Mouse (Mus musculus) C2C12 (cell line): ENCODE results near the gene Apol11b.
"Not testable (repeated sequence)": the region's sequence is repeated elsewhere in the genome, so short reads cannot be mapped to it uniquely, and the experiment has no call there.

Experiments used
- CTCF ChIP-seq: IDR thresholded peaks from one replicate; pipeline ENCODE4 v1.5.1; 2011; ENCODE audit not compliant: control insufficient read depth, insufficient read depth, insufficient read length
- MYOD1 ChIP-seq: IDR thresholded peaks from one replicate; pipeline ENCODE4 v1.6.1; 2011; ENCODE audit warnings: low read depth; ENCODE audit not compliant: control insufficient read depth, insufficient read length
- USF1 ChIP-seq: IDR thresholded peaks from one replicate; pipeline ENCODE4 v1.6.1; 2011; ENCODE audit warnings: low read depth, mild to moderate bottlenecking, control low read depth, moderate library complexity

DNA sequence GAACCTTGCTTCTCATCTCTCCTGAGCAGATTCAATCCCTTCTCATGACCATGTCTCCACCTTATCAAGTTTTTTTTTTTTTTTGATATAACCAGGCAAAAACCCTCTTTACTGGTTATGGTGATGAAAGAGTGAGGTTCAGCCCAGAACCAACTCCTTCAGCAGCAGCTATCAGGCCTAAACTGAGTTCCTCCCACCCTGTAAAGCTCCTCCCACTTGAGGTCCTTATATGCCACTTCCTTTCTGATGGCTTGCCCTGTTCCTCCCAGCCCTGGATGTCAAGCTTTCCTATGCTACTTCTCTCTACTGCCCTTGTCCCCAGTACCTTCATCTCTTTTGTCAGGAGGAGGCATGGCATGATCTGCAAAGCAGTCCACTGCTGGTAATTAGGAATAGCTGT is 8.1 kb upstream of the Apol11b start:
- not testable (repeated sequence) for TF ChIP-seq CTCF, USF1, MYOD1
